Mouse (Mus musculus): Measurements from ENCODE around the gene Erich4. TPM values are rescaled to one million over a fixed set of nuclear protein-coding genes. Genes with fewer than 3 reads are reported as not detected.

Gene Erich4
- polyA plus RNA-seq, 1 experiment from 2014 or later, result 1.1 TPM

GRCm38 (mm10) chr7:25617376-25618160 lies 1.9 kb upstream of the Erich4 start:
- Histone ChIP-seq H3K4me3 (ENCODE audit: low read depth, low read length) (no peak overlapping the region), H3K27ac (ENCODE audit: low read depth) (no peak overlapping the region), H3K9ac (ENCODE audit: low read length) (no peak overlapping the region), H3K4me2 (ENCODE audit: low read length) (no peak overlapping the region), H3K36me3 (ENCODE audit: control insufficient read depth, insufficient read depth, low read length) (peaks cover 17% of the 10 kb centered on the region), H3K4me1 (replicated peaks; ENCODE audit: control insufficient read depth, insufficient read depth, low read length) (peaks cover 5% of the 10 kb centered on the region), H3K9me3 (ENCODE audit: control insufficient read depth, low read length) (no peaks in the 10 kb centered on the region), H3K27me3 (replicated peaks; ENCODE audit: control insufficient read depth, insufficient read depth, low read length) (no peaks in the 10 kb centered on the region)
- WGBS, result 81% methylated on average over 10 of the region's 10 CpGs
- DNase-seq (ENCODE audit: low spot score) (peak; percentile 47), ATAC-seq (replicated peaks; ENCODE audit: low FRiP score, low TSS enrichment, low read depth) (no peak)

GRCm38 (mm10) chr7:25614831-25615705 lies 624 bp downstream of the Erich4 start:
- peaks cover 5% of the 10 kb centered on the region for H3K4me1 ChIP-seq (replicated peaks; ENCODE audit: control insufficient read depth, insufficient read depth, low read length)
- H3K9ac ChIP-seq (ENCODE audit: low read length), result no peak overlapping the region
- H3K4me2 ChIP-seq (ENCODE audit: low read length), result no peak overlapping the region
- no peak overlapping the region for H3K4me3 ChIP-seq (ENCODE audit: low read depth, low read length)
- WGBS, result 77% methylated on average over 21 of the region's 21 CpGs
- no peaks in the 10 kb centered on the region for H3K36me3 ChIP-seq (ENCODE audit: control insufficient read depth, insufficient read depth, low read length)
- H3K27ac ChIP-seq (ENCODE audit: low read depth), result no peak overlapping the region
- H3K9me3 ChIP-seq (ENCODE audit: control insufficient read depth, low read length), result no peaks in the 10 kb centered on the region
- H3K27me3 ChIP-seq (replicated peaks; ENCODE audit: control insufficient read depth, insufficient read depth, low read length), result no peaks in the 10 kb centered on the region
- DNase-seq (ENCODE audit: low spot score), result no peak
- ATAC-seq (replicated peaks; ENCODE audit: low FRiP score, low TSS enrichment, low read depth), result no peak

GRCm38 (mm10) chr7:25614086-25614485 lies 1.6 kb downstream of the Erich4 start:
- DNase-seq (ENCODE audit: low spot score) (no peak), ATAC-seq (replicated peaks; ENCODE audit: low FRiP score, low TSS enrichment, low read depth) (no peak)
- Histone ChIP-seq H3K27me3 (replicated peaks; ENCODE audit: control insufficient read depth, insufficient read depth, low read length) (no peaks in the 10 kb centered on the region), H3K9ac (ENCODE audit: low read length) (no peak overlapping the region), H3K27ac (ENCODE audit: low read depth) (no peak overlapping the region), H3K4me2 (ENCODE audit: low read length) (no peak overlapping the region), H3K4me3 (ENCODE audit: low read depth, low read length) (no peak overlapping the region), H3K4me1 (replicated peaks; ENCODE audit: control insufficient read depth, insufficient read depth, low read length) (no peaks in the 10 kb centered on the region), H3K36me3 (ENCODE audit: control insufficient read depth, insufficient read depth, low read length) (no peaks in the 10 kb centered on the region), H3K9me3 (ENCODE audit: control insufficient read depth, low read length) (no peaks in the 10 kb centered on the region)
- 86% methylated on average over 5 of the region's 5 CpGs for WGBS

GRCm38 (mm10) chr7:25611501-25611900 lies 4.2 kb downstream of the Erich4 start:
- no peak overlapping the region for H3K4me2 ChIP-seq (ENCODE audit: low read length)
- no peaks in the 10 kb centered on the region for H3K9me3 ChIP-seq (ENCODE audit: control insufficient read depth, low read length)
- DNase-seq (ENCODE audit: low spot score) (no peak), ATAC-seq (replicated peaks; ENCODE audit: low FRiP score, low TSS enrichment, low read depth) (no peak)
- no peaks in the 10 kb centered on the region for H3K36me3 ChIP-seq (ENCODE audit: control insufficient read depth, insufficient read depth, low read length)
- no peak overlapping the region for H3K9ac ChIP-seq (ENCODE audit: low read length)
- H3K27me3 ChIP-seq (replicated peaks; ENCODE audit: control insufficient read depth, insufficient read depth, low read length), result no peaks in the 10 kb centered on the region
- no peak overlapping the region for H3K4me3 ChIP-seq (ENCODE audit: low read depth, low read length)
- H3K27ac ChIP-seq (ENCODE audit: low read depth), result no peak overlapping the region
- WGBS, result 38% methylated on average over 7 of the region's 7 CpGs
- no peaks in the 10 kb centered on the region for H3K4me1 ChIP-seq (replicated peaks; ENCODE audit: control insufficient read depth, insufficient read depth, low read length)

- DNase-seq (ENCODE audit: low spot score) (no peak), ATAC-seq (replicated peaks; ENCODE audit: low FRiP score, low TSS enrichment, low read depth) (no peak)
- no peak overlapping the region for H3K4me2 ChIP-seq (ENCODE audit: low read length)
- H3K36me3 ChIP-seq (ENCODE audit: control insufficient read depth, insufficient read depth, low read length), result no peaks in the 10 kb centered on the region
- no peaks in the 10 kb centered on the region for H3K4me1 ChIP-seq (replicated peaks; ENCODE audit: control insufficient read depth, insufficient read depth, low read length)
- no peak overlapping the region for H3K9ac ChIP-seq (ENCODE audit: low read length)
- 45% methylated on average over 6 of the region's 6 CpGs for WGBS
- H3K27ac ChIP-seq (ENCODE audit: low read depth), result no peak overlapping the region
- H3K27me3 ChIP-seq (replicated peaks; ENCODE audit: control insufficient read depth, insufficient read depth, low read length), result no peaks in the 10 kb centered on the region
- no peaks in the 10 kb centered on the region for H3K9me3 ChIP-seq (ENCODE audit: control insufficient read depth, low read length)
- H3K4me3 ChIP-seq (ENCODE audit: low read depth, low read length), result no peak overlapping the region
These were observed 5.6 kb downstream of the Erich4 start for GRCm38 (mm10) chr7:25610056-25610455.

GRCm38 (mm10) chr7:25607196-25607595 lies 8.5 kb downstream of the Erich4 start:
- whole genome bisulfite sequencing, result 73% methylated on average over 2 of the region's 2 CpGs

GRCm38 (mm10) chr7:25606625-25607063 lies 9.0 kb downstream of the Erich4 start:
- H3K27me3 ChIP-seq (replicated peaks; ENCODE audit: control insufficient read depth, insufficient read depth, low read length), result no peaks in the 10 kb centered on the region
- no peaks in the 10 kb centered on the region for H3K9me3 ChIP-seq (ENCODE audit: control insufficient read depth, low read length)
- H3K4me1 ChIP-seq (replicated peaks; ENCODE audit: control insufficient read depth, insufficient read depth, low read length), result no peaks in the 10 kb centered on the region
- H3K27ac ChIP-seq (ENCODE audit: low read depth), result no peak overlapping the region
- H3K4me2 ChIP-seq (ENCODE audit: low read length), result no peak overlapping the region
- no peak overlapping the region for H3K9ac ChIP-seq (ENCODE audit: low read length)
- no peaks in the 10 kb centered on the region for H3K36me3 ChIP-seq (ENCODE audit: control insufficient read depth, insufficient read depth, low read length)
- WGBS, result 85% methylated on average over 4 of the region's 4 CpGs
- no peak for DNase-seq (ENCODE audit: low spot score)
- ATAC-seq (replicated peaks; ENCODE audit: low FRiP score, low TSS enrichment, low read depth), result no peak
- no peak overlapping the region for H3K4me3 ChIP-seq (ENCODE audit: low read depth, low read length)

More at GRCm38 (mm10) chr7:25607196-25607595, 8.5 kb downstream of the Erich4 start:
- Histone ChIP-seq H3K27me3 (replicated peaks; ENCODE audit: control insufficient read depth, insufficient read depth, low read length) (no peaks in the 10 kb centered on the region), H3K4me1 (replicated peaks; ENCODE audit: control insufficient read depth, insufficient read depth, low read length) (no peaks in the 10 kb centered on the region), H3K4me2 (ENCODE audit: low read length) (no peak overlapping the region), H3K9me3 (ENCODE audit: control insufficient read depth, low read length) (no peaks in the 10 kb centered on the region), H3K27ac (ENCODE audit: low read depth) (no peak overlapping the region), H3K4me3 (ENCODE audit: low read depth, low read length) (no peak overlapping the region), H3K36me3 (ENCODE audit: control insufficient read depth, insufficient read depth, low read length) (no peaks in the 10 kb centered on the region), H3K9ac (ENCODE audit: low read length) (no peak overlapping the region)
- DNase-seq (ENCODE audit: low spot score) (no peak), ATAC-seq (replicated peaks; ENCODE audit: low FRiP score, low TSS enrichment, low read depth) (no peak)

- no peak overlapping the region for H3K27ac ChIP-seq (ENCODE audit: low read depth)
These were observed 14.3 kb downstream of the Erich4 start for GRCm38 (mm10) chr7:25601346-25601745.

More at GRCm38 (mm10) chr7:25601346-25601745, 14.3 kb downstream of the Erich4 start:
- ATAC-seq (replicated peaks; ENCODE audit: low FRiP score, low TSS enrichment, low read depth), result no peak
- no peaks in the 10 kb centered on the region for H3K4me1 ChIP-seq (replicated peaks; ENCODE audit: control insufficient read depth, insufficient read depth, low read length)
- no peak overlapping the region for H3K4me2 ChIP-seq (ENCODE audit: low read length)
- WGBS, result 90% methylated on average over 16 of the region's 16 CpGs
- H3K27me3 ChIP-seq (replicated peaks; ENCODE audit: control insufficient read depth, insufficient read depth, low read length), result 0 out of 2 replicates have a peak, but pooled peaks cover 3% of the 10 kb centered on the region
- no peak overlapping the region for H3K4me3 ChIP-seq (ENCODE audit: low read depth, low read length)
- H3K9me3 ChIP-seq (ENCODE audit: control insufficient read depth, low read length), result no peaks in the 10 kb centered on the region
- no peaks in the 10 kb centered on the region for H3K36me3 ChIP-seq (ENCODE audit: control insufficient read depth, insufficient read depth, low read length)
- DNase-seq (ENCODE audit: low spot score), result no peak
- no peak overlapping the region for H3K9ac ChIP-seq (ENCODE audit: low read length)

Measured in intestine, embryonic 14.5 days (tissue).